Mouse (Mus musculus): ENCODE data around the gene Cecr2.
"Not testable (repeated sequence)": the region's sequence is repeated elsewhere in the genome, so short reads cannot be mapped to it uniquely, and the experiment has no call there.

Cecr2 gene

DNA sequence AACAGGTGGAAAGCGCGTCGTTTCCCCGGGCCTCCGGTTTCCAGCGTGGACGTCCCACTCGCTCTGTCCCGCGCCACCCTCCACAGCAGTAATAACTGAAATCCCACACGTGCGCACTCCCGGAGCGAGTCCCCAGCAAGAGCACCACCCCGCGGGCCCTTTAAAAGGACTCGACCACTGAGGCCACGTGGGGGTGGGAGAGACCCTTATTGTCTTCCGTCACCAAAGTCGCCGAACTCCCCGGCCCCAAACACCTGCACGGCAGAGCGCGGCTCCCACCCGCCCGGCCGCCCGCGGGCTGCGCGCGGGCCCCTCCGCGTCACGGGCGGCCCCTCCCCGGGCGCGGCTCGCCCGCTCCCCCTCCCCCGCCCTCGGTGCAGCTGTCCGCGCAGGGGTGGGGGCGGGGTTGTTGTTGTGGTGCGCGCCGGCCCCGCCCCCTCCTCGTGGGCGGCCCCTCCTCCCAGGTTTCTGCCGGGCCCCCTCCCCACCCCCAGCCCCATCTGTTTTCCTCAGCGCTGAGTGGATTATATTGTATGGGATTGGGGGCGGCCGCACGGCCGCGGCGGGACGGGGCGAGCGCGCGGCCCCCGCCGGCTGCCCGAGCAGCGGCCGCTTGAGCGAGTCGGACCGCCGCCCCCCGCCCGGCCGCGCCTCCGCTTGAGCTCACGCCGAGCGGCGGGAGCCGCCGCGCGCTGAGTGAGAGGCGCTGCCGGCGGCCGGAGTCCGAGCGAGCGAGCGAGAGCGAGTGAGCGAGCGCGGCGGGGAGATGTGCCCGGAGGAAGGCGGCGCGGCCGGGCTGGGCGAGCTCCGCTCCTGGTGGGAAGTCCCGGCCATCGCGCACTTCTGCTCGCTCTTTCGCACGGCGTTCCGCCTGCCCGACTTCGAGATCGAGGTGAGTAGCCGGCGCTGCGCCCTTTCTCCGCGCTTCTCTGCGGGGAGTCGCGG lies at the start of gene Cecr2:
Gene Cecr2, plus strand, starts transcription at position 554 of the 945 bp plus-strand sequence.
- peak; percentile 78 for DNase-seq

- DNase-seq, result no peak
Observed at GRCm38 (mm10) chr6:120617586-120617985, 48.6 kb upstream of the Cecr2 start.

DNA sequence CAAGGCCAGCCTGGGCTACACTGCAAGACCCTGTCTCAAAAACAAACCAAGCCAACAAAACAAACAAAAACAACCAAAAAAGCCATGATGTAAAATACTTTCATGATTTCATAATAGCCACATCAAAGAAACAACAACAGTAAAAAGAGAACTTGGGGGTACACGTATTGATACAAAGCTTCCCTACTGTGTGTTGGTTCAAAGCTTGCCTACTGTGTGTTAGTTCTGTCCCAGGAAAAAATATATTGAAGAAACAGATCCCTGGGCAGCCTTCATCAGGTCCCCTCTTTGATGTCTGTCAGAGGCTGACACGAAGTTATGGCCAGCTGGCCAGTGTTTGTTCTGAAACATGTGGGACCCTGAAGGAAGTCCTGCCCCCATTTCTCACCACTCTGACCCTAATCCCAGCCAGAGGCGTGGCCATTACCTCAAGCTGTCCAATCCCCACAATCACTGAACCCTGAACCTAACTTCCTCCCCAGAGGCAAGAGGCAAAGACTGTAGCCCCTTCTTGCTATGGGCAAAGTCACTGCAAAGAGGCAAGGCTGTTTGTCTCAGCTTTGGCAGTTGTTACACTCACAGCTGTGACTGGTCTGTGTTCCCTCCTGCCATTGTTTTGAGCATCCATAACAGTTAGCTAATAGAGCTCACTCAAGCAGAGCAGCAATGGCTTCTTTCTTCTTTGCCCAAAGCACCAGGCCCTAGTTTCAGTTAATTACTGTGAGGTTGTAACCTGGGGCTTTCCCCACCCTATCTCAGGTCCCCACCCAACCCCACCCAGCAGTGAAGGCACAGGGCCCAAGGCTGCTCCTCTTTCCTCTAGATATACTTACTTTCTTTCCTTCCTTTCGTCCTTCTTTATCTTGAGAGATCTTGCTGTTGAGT lies 47.4 kb upstream of the Cecr2 start:
- DNase-seq, result peak; percentile 22 to 26

DNA sequence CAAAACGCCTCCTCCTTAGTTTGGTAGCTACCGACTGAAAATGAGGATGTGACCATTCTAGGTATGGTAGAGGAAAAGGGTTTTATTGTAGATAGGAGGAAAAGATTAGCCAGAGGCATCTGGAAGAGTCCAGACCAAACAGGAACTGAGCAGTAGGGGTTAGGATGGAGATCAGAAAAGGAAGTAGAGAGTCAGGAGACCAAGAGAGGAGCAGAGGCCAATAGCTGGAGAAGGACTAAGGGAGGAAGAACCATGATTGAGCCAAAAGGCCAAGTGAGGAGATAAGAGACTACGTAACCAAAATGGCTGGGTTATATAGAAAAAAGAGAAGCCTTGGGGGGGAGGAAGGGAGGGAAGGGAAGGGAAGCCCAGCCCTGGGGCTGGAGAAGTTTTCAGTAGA lies 46.0 kb upstream of the Cecr2 start:
- DNase-seq, result no peak

DNA sequence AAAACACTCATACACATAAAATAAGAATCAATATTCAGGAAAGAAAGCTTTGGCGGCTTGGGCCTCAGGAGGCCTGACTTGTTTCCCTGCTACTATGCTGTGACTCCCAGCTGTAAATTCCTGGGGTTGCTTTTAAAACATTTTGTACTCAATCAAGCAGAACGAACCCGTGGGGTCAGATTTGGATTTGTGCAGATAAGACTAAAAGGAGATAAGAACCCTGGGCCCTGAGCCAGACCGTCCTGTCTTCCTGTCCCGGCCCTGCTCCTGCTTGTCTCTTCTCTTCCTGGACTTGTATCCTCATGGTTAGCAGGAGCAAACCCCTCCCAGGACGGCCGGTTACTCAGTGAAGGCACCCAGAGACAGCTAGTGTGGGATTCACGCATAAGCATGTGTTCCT lies 41.1 kb upstream of the Cecr2 start:
- no peak for DNase-seq

DNA sequence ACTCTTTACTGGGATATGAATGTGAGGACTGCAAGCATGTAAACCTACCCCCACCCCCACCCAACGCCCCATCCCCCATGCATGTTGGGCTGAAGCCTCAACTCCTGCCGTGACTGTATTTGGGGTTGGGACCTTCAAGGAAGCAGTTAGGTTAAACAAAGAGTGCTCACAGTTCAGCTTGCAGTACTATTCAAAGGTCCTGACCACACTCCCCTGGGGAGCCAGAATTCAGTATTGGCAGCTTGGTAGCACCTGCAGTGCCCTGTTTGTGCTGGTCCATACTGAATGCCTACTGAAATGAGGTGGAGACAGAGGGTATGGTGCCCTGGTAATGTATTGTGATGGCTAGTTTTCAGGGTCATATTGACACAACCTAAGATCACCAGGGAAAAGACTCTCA lies 39.1 kb upstream of the Cecr2 start:
- peak in 1 of 2 experiments; percentile 27 for DNase-seq

DNA sequence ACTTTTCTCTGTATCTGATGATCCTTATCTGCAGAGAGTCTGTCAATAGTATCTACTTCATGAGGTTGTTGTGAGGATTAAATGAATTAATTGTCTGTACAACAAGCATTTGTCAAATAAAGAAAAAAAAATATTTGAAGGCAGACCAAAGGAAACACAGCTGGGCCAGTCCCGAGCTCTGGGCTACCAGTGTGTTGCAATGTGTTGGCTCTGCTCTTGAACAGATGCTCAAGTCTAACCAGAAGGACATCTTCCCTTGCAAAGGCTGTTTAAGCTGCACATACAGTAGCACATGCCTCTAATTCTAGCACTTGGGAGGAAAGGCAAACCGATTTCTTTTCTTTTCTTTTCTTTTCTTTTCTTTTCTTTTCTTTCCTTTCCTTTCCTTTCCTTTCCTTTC lies 37.2 kb upstream of the Cecr2 start:
- DNase-seq, result no peak

DNA sequence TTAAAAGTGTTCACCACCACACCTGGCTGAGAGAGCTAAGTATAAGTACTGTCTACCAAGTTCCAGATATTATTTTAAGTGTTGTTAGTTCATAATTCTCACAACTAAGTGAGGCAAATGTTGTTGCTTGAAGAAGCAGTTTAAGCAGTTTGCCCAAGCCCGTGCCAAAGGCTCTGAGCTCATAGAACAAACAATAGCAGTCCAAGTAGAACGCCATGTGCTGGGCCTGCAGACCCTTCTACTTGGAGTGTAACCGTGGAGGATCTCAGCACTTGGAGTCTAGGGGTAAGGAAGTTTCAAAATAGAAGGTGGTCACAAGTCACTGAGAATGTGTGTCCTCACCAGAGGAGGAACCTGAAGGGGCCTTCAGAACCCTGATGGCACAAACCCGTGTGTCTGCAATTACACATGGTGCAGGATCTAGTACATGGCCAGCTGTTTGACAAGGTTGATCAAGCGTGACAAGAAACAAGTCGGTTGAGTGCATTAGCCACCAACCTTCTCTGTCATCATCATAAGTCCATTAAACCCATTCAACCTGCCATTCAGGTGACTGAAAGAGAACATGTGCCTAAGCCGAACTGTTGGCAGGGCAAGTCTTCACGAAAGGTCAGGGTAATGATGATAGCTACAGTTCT lies 30.7 kb upstream of the Cecr2 start:
- peak; percentile 24 to 32 for DNase-seq

GRCm38 (mm10) chr6:120639547-120639946 lies 26.6 kb upstream of the Cecr2 start:
- no peak for DNase-seq

GRCm38 (mm10) chr6:120641866-120642378 lies 24.2 kb upstream of the Cecr2 start:
- no peak for DNase-seq

- no peak for DNase-seq
Observed at GRCm38 (mm10) chr6:120643776-120644175, 22.4 kb upstream of the Cecr2 start.

- no peak for DNase-seq
Observed at GRCm38 (mm10) chr6:120644346-120645299, 21.5 kb upstream of the Cecr2 start.

- DNase-seq, result not testable (repeated sequence)
Observed at GRCm38 (mm10) chr6:120647246-120648028, 18.7 kb upstream of the Cecr2 start.

DNA sequence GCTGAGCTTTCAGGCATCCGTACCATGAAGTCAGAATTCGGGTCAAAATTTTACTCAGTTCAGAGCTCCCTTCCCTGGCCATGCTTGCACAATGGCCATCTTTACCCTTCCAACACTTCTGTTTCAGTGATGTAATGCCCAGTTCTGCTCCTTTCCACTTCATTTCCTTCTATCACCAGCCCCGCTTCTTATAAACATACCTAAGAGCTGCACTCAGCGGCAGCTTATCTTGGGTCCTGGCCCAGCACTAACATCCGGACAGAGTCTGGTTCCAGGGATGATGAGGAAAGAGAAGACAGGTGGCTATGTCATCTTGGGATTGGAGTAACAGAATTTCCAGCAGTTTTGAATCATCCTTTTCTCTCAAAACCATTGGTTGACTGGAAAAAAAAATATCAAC lies 18.0 kb upstream of the Cecr2 start:
- no peak for DNase-seq

DNA sequence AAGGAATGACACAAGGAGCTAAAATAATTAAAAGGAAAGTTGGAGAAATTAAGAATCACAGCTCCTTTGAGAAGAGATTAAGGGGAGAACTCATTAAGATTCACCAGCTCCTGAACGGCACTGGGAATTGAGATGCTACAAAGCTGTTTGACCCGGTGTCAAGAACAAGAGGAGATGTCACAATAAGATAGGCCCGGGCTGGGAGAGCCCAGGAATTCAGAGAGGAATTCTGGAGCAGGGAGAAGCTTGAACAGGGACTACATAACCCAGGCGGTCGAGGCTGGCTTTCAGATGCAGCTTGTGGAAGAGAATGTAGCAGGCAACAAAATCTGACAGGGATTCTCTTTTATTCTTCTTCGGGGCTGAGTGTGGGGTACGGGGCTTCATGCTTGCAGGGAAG lies 13.5 kb upstream of the Cecr2 start:
- no peak for DNase-seq

DNA sequence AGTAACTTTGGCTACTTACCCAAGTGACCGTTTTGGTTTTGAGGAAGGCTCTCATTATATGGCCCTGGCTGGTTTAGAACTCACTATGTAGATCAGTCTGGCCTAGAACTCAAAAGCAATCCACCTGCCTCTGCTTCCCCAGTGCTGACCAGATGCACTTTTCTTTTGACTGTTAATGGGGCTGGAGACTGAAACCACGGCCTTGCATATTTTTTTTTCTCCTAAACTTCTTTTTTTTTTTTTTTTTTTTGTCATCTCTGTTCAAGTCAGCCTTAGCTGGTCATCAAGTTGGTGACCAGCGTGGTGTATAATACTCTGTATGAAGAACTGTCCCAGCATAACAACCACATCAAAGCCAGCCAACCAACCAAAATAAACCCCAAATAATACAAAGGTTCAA lies 10.5 kb upstream of the Cecr2 start:
- no peak for DNase-seq

DNA sequence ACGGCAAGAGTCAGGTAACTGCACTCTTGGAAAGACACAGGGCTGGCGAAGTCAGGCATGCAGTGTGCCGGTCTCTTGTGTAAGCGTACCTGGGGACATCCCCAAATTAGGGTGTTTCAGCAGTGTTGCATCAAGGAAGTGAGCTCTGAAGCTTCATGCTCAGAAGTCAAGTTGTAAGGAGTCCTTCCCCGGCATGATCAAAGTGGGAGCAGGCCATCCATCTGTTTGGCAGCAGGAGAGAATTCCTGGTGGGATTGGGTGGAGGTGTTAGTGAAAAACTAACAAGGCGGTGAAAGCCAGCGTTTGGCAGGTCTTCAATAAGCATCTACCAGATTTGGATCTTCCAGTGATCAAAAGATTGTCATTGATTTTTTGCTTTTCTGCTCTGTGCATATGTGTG lies 7.3 kb upstream of the Cecr2 start:
- DNase-seq, result no peak

- DNase-seq, result peak; percentile 55 to 58
Observed at GRCm38 (mm10) chr6:120665415-120665815, 754 bp upstream of the Cecr2 start.

GRCm38 (mm10) chr6:120666761-120667421 lies 722 bp downstream of the Cecr2 start:
- DNase-seq, result peak; percentile 61 to 81

GRCm38 (mm10) chr6:120667422-120667781 lies 1.2 kb downstream of the Cecr2 start:
- DNase-seq, result no peak
